Mouse (Mus musculus) liver, postnatal 0 days (tissue): Measurements from ENCODE around the gene Tmem190.

Source experiments
- CTCF ChIP-seq: sonication (generic); IDR thresholded peaks from 2 replicates; pipeline ENCODE4 v1.5.1; 2016; ENCODE audit warnings: antibody characterized with exemption, low read depth
- EP300 ChIP-seq: IDR thresholded peaks from 2 replicates; pipeline ENCODE4 v1.6.1; 2016; ENCODE audit warnings: antibody characterized with exemption, low read depth, mild to moderate bottlenecking

GRCm38 (mm10) chr7:4789436-4789935 is 6.7 kb downstream of the Tmem190 start, which contains the start of gene Tmem238:
- TF ChIP-seq CTCF (no peak), EP300 (no peak)
